ENCODE assay signal across 10 mouse cellular contexts in genomic region chr15:6432411-6432810, GRCm38 (mm10). TPM values are rescaled to one million over a fixed set of nuclear protein-coding genes. Genes with fewer than 3 reads are reported as not detected.
DNase-seq lines count a peak whose midpoint lies in the region; ATAC-seq and TF ChIP-seq lines count a peak whose summit lies in the region.
"Had no signal": no experiment of that assay in that cellular context is flagged by ENCODE, and none has a peak within 500 bp of the region (broad histone marks: within the 10 kb centered on the region; RNA-seq: fewer than 3 reads in every experiment).

No protein-coding gene starts in this region.

- no peak for ATAC-seq in heart, embryonic 12.5 days (ENCODE audit: insufficient number of reproducible peaks, low FRiP score)
- ATAC-seq in hindbrain, postnatal 0 days: peak; percentile 93

- H3K27ac ChIP-seq in heart, embryonic 12.5 days (ENCODE audit: poor library complexity, severe bottlenecking): no peak overlapping the region
- H3K27ac ChIP-seq in hindbrain, postnatal 0 days: peak overlapping the region; percentile 55; the same call in 1 of the 2 replicates
- H3K27ac ChIP-seq: embryonic facial prominence, embryonic 12.5 days; macrophage had no signal

- H3K4me2 ChIP-seq in heart, embryonic 12.5 days: no peak overlapping the region
- H3K4me2 ChIP-seq in hindbrain, postnatal 0 days (ENCODE audit: low read depth, low read length): no peak overlapping the region
- H3K4me2 ChIP-seq: embryonic facial prominence, embryonic 12.5 days had no signal

- H3K4me3 ChIP-seq in heart, embryonic 12.5 days: no peak overlapping the region
- no peak overlapping the region for H3K4me3 ChIP-seq in hindbrain, postnatal 0 days (ENCODE audit: low read length)
- H3K4me3 ChIP-seq: embryonic facial prominence, embryonic 12.5 days had no signal

- no peaks in the 10 kb centered on the region for H3K4me1 ChIP-seq in heart, embryonic 12.5 days (replicated peaks)
- H3K4me1 ChIP-seq in hindbrain, postnatal 0 days (ENCODE audit: insufficient read depth, low read length): no peaks in the 10 kb centered on the region
- H3K4me1 ChIP-seq: embryonic facial prominence, embryonic 12.5 days had no signal

- no peaks in the 10 kb centered on the region for H3K27me3 ChIP-seq in heart, embryonic 12.5 days (replicated peaks)
- H3K27me3 ChIP-seq in hindbrain, postnatal 0 days (ENCODE audit: insufficient read depth, low read length): no peaks in the 10 kb centered on the region
- H3K27me3 ChIP-seq: embryonic facial prominence, embryonic 12.5 days had no signal

- WGBS in heart, embryonic 12.5 days: 86% methylated on average over 7 of the region's 7 CpGs
- WGBS in hindbrain, postnatal 0 days: 41% methylated on average over 7 of the region's 7 CpGs

- peak; percentile 94 for DNase-seq in heart, adult 11 months
- DNase-seq in ovary, postnatal 14 days (ENCODE audit: low spot score): peak; percentile 15
- no peak for DNase-seq in ovary, postnatal 10 days (ENCODE audit: low spot score)
- DNase-seq in hindbrain, postnatal 0 days (ENCODE audit: low spot score): peak; percentile 82
- DNase-seq in skeletal muscle tissue, adult 2 months (ENCODE audit: low read depth, low spot score): peak; percentile 1
- no peak for DNase-seq in adrenal gland, adult 2 months
- DNase-seq in thymus, postnatal 4 days: no peak

- no peak for TF ChIP-seq CTCF in hindbrain, postnatal 0 days (IDR thresholded peaks at IDR 0.05; ENCODE audit: low read depth)

- H3K36me3 ChIP-seq in heart, embryonic 12.5 days: peaks cover 57% of the 10 kb centered on the region
- H3K36me3 ChIP-seq in hindbrain, postnatal 0 days (ENCODE audit: insufficient read depth, low read length): no peaks in the 10 kb centered on the region

- no peaks in the 10 kb centered on the region for H3K9me3 ChIP-seq in heart, embryonic 12.5 days (replicated peaks)
- H3K9me3 ChIP-seq in hindbrain, postnatal 0 days (ENCODE audit: low read length): no peaks in the 10 kb centered on the region
- H3K9me3 ChIP-seq: embryonic facial prominence, embryonic 12.5 days had no signal

- no peak overlapping the region for H3K9ac ChIP-seq in heart, embryonic 12.5 days
- no peak overlapping the region for H3K9ac ChIP-seq in hindbrain, postnatal 0 days (replicated peaks; ENCODE audit: low read length)
- H3K9ac ChIP-seq: embryonic facial prominence, embryonic 12.5 days had no signal

RNA-seq across cellular contexts. Expression of gene C9, which starts 12.7 kb away (rescaled TPM):
- not detected in 2 replicates for polyA plus RNA-seq in heart, embryonic 12.5 days (2016; fragmentation: Nextera tagmentation; extraction: Ambion mirVana)
- not detected in 2 replicates for total RNA-seq in hindbrain, postnatal 0 days (2014; rRNA removed)
- polyA plus RNA-seq in hindbrain, postnatal 0 days (2015; fragmentation: Nextera tagmentation; extraction: Ambion mirVana): not detected in 2 replicates
- 1 to 10 TPM in 1 of 2 experiments, not detected in 1; 1.6 TPM for total RNA-seq in adrenal gland, adult 2 months (2021)
- polyA plus RNA-seq in adrenal gland, adult 2 months (2012; rRNA removed): not detected in 2 replicates
- polyA plus RNA-seq: macrophage had no signal

Comparison
In these comparisons a context has a peak if more than half of its experiments do, and no peak if none do; other contexts are left out.
1. DNase-seq: peak in heart, adult 11 months (single experiment), ovary, postnatal 14 days (single experiment), hindbrain, postnatal 0 days (single experiment) and skeletal muscle tissue, adult 2 months (single experiment); none in ovary, postnatal 10 days (single experiment), adrenal gland, adult 2 months (single experiment) and thymus, postnatal 4 days (single experiment).